Mouse (Mus musculus): Measurements from ENCODE around the gene Stom. TPM values are rescaled to one million over a fixed set of nuclear protein-coding genes. Genes with fewer than 3 reads are reported as not detected.

Gene Stom
- polyA plus RNA-seq, 1 experiment from 2014 or later, result 28.7 TPM

DNA sequence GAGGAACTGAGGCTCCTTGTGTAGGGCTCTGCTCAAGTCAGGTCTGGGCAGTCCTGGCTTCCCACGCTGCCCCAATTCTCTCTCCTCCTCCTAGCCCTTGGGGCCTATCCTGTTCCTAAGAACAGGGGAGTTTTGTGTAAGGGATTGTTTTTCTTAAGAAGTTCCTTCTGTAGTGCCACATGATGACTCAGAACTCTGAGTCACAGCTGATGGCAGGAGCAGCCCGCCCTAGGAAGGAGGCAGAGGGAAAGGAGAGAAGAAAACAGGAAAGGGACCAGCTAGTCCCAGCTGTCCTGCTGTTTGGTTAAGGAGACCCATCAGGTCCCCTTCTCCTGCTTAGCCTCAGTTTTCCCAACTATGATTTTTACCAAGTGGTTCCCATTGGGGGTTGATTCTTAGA is 65.0 kb downstream of the Stom start:
- Histone ChIP-seq H3K27ac (ENCODE audit: low read depth, low read length) (no peak overlapping the region), H3K4me2 (ENCODE audit: low read length) (no peak overlapping the region), H3K4me1 (ENCODE audit: control insufficient read depth, insufficient read depth, low read depth, low read length) (peaks cover 3% of the 10 kb centered on the region; the same call in 1 of the 2 replicates), H3K9me3 (ENCODE audit: control insufficient read depth, low read length) (no peaks in the 10 kb centered on the region), H3K27me3 (replicated peaks; ENCODE audit: control insufficient read depth, insufficient read depth, low read length) (no peaks in the 10 kb centered on the region), H3K9ac (ENCODE audit: low read depth, low read length) (no peak overlapping the region), H3K36me3 (ENCODE audit: control insufficient read depth, insufficient read depth, low read length) (no peaks in the 10 kb centered on the region), H3K4me3 (ENCODE audit: low read length) (no peak overlapping the region)
- no peak for ATAC-seq
- 65% methylated on average over 2 of the region's 2 CpGs for WGBS

DNA sequence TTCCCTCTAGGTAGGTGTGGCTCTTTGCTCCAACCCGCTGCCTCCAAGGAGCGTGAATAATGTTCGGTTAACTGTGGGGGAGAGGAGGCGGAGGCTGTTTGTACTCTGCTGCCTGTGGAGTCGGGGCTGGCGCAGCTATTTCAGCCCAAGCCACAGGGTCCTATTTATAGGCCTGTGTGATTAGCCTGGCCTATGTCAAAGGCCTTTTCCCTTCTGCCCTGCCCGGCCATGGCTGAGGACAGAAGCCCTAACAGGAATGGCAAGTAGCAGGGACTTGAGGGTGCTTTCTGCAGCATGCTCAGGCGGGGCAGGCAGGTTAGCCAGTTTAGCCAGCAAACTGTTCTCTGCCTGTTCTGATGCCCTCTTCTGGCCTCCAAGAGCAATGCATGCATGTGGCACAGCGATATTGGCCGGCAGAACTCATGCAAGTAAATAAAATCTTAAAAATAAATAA is 66.2 kb downstream of the Stom start:
- H3K27me3 ChIP-seq (replicated peaks; ENCODE audit: control insufficient read depth, insufficient read depth, low read length), result no peaks in the 10 kb centered on the region
- H3K4me3 ChIP-seq (ENCODE audit: low read length), result no peak overlapping the region
- peak; percentile 43; the same call in 1 of the 2 replicates for ATAC-seq
- no peak overlapping the region for H3K27ac ChIP-seq (ENCODE audit: low read depth, low read length)
- H3K4me2 ChIP-seq (ENCODE audit: low read length), result no peak overlapping the region
- no peaks in the 10 kb centered on the region for H3K9me3 ChIP-seq (ENCODE audit: control insufficient read depth, low read length)
- 13% methylated on average over 10 of the region's 10 CpGs for WGBS
- H3K4me1 ChIP-seq (ENCODE audit: control insufficient read depth, insufficient read depth, low read depth, low read length), result peaks cover 3% of the 10 kb centered on the region; the same call in 1 of the 2 replicates
- H3K36me3 ChIP-seq (ENCODE audit: control insufficient read depth, insufficient read depth, low read length), result no peaks in the 10 kb centered on the region
- no peak overlapping the region for H3K9ac ChIP-seq (ENCODE audit: low read depth, low read length)

DNA sequence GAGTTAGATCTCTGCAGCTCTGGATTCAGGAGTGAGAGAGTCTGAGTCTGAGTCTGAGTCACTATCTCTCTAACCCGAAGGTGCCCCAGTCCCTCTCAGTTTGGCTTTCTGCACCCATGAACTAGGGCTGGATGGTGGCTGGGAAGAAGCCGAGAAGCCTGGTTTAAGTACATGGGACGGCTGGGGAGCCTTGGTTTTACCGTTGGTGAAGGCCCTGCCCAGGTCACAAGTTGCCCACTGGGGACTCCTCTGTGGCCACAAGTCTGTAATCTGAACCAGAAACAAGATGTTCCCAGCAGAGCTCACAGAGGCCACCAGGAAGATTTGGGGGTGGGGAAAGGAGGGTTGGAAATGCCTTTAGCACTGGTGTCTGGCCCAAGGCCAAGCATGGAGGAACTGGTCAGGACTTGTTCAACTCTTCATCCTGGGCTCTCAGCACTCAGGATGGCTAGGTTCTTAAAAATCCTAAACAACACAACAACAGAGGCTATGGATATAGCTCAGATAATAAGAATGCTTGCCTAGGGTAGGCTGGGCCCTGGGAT is 67.0 kb downstream of the Stom start:
- Histone ChIP-seq H3K27ac (ENCODE audit: low read depth, low read length) (no peak overlapping the region), H3K4me3 (ENCODE audit: low read length) (no peak overlapping the region), H3K9me3 (ENCODE audit: control insufficient read depth, low read length) (no peaks in the 10 kb centered on the region), H3K9ac (ENCODE audit: low read depth, low read length) (no peak overlapping the region), H3K27me3 (replicated peaks; ENCODE audit: control insufficient read depth, insufficient read depth, low read length) (no peaks in the 10 kb centered on the region), H3K4me1 (ENCODE audit: control insufficient read depth, insufficient read depth, low read depth, low read length) (peaks cover 3% of the 10 kb centered on the region; the same call in 1 of the 2 replicates), H3K4me2 (ENCODE audit: low read length) (no peak overlapping the region), H3K36me3 (ENCODE audit: control insufficient read depth, insufficient read depth, low read length) (no peaks in the 10 kb centered on the region)
- no peak for ATAC-seq
- 85% methylated on average over 4 of the region's 4 CpGs for WGBS

DNA sequence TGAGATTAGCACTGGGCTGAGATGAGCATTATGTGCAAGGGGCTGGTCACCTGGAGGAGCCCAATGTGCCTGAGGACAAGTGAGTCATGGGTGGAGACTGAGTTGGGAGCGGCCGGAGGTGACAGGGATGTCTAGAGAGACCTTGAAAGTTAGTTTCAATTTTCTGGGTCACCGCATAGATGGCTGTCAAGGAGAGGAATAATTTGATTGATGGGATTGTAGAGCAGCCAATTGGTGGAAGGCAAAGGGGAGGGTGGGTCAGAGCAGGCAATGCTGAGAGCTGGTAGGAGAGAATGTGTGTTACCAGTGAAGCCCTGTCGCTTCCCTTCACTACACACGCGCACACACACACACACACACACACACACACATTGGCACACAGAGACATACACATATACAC is 67.6 kb downstream of the Stom start:
- Histone ChIP-seq H3K27ac (ENCODE audit: low read depth, low read length) (no peak overlapping the region), H3K4me3 (ENCODE audit: low read length) (no peak overlapping the region), H3K9me3 (ENCODE audit: control insufficient read depth, low read length) (no peaks in the 10 kb centered on the region), H3K4me2 (ENCODE audit: low read length) (no peak overlapping the region), H3K27me3 (replicated peaks; ENCODE audit: control insufficient read depth, insufficient read depth, low read length) (no peaks in the 10 kb centered on the region), H3K9ac (ENCODE audit: low read depth, low read length) (no peak overlapping the region), H3K36me3 (ENCODE audit: control insufficient read depth, insufficient read depth, low read length) (no peaks in the 10 kb centered on the region), H3K4me1 (ENCODE audit: control insufficient read depth, insufficient read depth, low read depth, low read length) (peaks cover 3% of the 10 kb centered on the region; the same call in 1 of the 2 replicates)
- WGBS, result 77% methylated on average over 6 of the region's 6 CpGs
- ATAC-seq, result no peak

DNA sequence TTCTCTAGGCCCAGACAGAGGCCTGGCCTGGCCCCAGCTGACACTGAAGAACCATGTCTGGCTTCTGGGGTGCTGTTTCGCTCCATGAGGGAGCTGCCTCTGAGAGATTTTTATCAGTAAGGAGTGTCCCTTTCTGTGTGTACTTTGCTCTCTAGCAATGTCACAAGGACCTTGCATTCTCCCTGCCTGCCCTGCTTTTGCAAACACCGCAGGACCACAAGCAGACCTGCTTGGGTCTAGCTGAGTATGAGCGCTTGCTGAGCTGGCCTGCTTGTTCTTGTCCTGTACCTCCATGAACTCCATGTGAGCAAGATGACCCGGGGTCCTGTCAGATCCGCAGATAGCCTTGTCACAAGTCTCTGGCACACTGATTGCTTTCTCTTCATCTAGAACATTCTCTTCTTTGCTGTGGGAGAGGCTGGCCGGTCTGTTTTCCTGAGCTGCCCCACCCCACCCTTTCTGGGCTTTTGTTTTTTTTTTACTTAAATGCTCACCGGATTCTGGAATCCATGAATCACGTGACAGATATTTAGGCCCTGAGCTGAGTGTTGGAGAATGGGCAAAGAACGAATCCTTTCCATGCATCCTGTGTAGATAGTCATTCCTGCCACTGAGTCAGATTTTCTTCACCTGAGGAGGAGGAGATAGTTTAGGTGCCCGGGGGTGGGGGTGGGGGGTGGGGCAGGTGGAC is 68.8 kb downstream of the Stom start:
- no peak overlapping the region for H3K27ac ChIP-seq (ENCODE audit: low read depth, low read length)
- H3K36me3 ChIP-seq (ENCODE audit: control insufficient read depth, insufficient read depth, low read length), result no peaks in the 10 kb centered on the region
- no peak for ATAC-seq
- H3K4me1 ChIP-seq (ENCODE audit: control insufficient read depth, insufficient read depth, low read depth, low read length), result peaks cover 3% of the 10 kb centered on the region; the same call in 1 of the 2 replicates
- WGBS, result 76% methylated on average over 10 of the region's 10 CpGs
- H3K9ac ChIP-seq (ENCODE audit: low read depth, low read length), result no peak overlapping the region
- no peak overlapping the region for H3K4me2 ChIP-seq (ENCODE audit: low read length)
- H3K27me3 ChIP-seq (replicated peaks; ENCODE audit: control insufficient read depth, insufficient read depth, low read length), result no peaks in the 10 kb centered on the region
- H3K9me3 ChIP-seq (ENCODE audit: control insufficient read depth, low read length), result no peaks in the 10 kb centered on the region
- no peak overlapping the region for H3K4me3 ChIP-seq (ENCODE audit: low read length)

DNA sequence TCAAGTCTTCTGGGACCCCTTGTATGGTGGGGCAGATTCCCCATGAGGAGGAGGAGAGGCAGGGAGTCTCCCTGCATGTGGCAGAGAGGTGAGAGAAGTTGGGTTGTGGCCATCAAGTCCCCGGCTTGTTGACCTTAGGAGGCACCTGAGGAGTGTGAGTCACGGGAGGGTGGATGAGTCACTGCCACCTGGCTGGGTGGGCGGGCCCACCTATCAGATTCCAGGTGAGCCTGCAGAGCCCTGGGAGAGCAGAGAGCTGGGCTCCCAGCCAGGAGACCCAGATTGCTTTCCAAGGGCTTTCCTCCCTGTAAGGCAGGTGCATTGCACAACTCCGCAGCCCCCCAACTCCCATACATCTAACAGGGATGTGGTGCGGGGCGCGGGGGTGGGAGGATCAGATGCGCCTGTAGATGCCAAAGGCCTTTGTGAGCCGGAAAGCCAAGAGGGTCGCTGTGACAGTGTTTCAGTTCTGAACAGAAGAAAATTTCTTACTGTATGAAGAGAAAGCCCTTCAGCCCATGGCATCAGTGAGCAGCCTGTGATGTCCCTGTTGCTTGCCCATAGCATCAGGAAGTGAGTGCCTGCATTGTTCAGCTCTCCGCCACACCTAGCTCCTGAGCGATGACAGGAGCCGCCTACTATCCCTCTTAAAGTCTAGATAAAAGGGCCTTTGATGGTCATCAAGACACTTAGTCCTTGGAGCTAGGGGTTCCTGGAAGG is 69.5 kb downstream of the Stom start:
- Histone ChIP-seq H3K4me1 (ENCODE audit: control insufficient read depth, insufficient read depth, low read depth, low read length) (peaks cover 3% of the 10 kb centered on the region; the same call in 1 of the 2 replicates), H3K36me3 (ENCODE audit: control insufficient read depth, insufficient read depth, low read length) (no peaks in the 10 kb centered on the region), H3K9me3 (ENCODE audit: control insufficient read depth, low read length) (no peaks in the 10 kb centered on the region), H3K9ac (ENCODE audit: low read depth, low read length) (no peak overlapping the region), H3K4me2 (ENCODE audit: low read length) (no peak overlapping the region), H3K27me3 (replicated peaks; ENCODE audit: control insufficient read depth, insufficient read depth, low read length) (no peaks in the 10 kb centered on the region), H3K4me3 (ENCODE audit: low read length) (no peak overlapping the region), H3K27ac (ENCODE audit: low read depth, low read length) (no peak overlapping the region)
- no peak for ATAC-seq
- WGBS, result 88% methylated on average over 13 of the region's 13 CpGs

DNA sequence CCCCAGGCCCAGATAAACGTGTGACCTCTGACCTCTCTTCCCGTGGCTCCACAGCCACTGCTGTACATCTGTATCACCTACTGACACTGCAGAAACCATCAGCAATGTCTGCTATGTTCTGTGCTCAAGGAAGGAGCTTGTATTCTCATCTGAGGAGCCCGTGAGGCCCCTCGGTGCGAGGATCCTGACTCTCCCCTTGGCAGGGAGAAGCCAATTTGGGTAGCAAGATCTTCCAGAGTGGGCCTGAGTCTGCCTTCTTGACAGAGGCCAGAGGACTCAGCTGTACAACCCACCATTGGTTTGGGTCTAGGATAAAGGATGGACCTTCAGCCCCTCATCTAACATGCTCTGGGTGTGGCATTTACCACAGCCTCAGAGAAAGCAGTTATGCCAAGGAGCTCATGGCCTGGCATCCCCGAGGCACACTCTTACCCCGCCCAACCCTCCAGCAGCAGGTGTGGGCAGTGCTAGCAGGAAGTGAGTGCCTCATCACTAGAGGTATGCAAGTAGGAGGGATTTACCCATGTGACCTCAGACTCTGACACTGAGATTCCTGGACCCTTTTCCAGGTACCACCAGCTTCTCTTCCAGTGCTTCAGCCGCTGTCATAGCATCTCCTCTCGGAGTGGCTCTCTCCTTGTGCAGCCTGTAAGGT is 70.4 kb downstream of the Stom start:
- Histone ChIP-seq H3K4me2 (ENCODE audit: low read length) (no peak overlapping the region), H3K36me3 (ENCODE audit: control insufficient read depth, insufficient read depth, low read length) (no peaks in the 10 kb centered on the region), H3K4me1 (ENCODE audit: control insufficient read depth, insufficient read depth, low read depth, low read length) (peaks cover 3% of the 10 kb centered on the region; the same call in 1 of the 2 replicates), H3K27ac (ENCODE audit: low read depth, low read length) (no peak overlapping the region), H3K9ac (ENCODE audit: low read depth, low read length) (no peak overlapping the region), H3K4me3 (ENCODE audit: low read length) (no peak overlapping the region), H3K27me3 (replicated peaks; ENCODE audit: control insufficient read depth, insufficient read depth, low read length) (no peaks in the 10 kb centered on the region), H3K9me3 (ENCODE audit: control insufficient read depth, low read length) (no peaks in the 10 kb centered on the region)
- no peak for ATAC-seq
- 82% methylated on average over 9 of the region's 9 CpGs for WGBS

DNA sequence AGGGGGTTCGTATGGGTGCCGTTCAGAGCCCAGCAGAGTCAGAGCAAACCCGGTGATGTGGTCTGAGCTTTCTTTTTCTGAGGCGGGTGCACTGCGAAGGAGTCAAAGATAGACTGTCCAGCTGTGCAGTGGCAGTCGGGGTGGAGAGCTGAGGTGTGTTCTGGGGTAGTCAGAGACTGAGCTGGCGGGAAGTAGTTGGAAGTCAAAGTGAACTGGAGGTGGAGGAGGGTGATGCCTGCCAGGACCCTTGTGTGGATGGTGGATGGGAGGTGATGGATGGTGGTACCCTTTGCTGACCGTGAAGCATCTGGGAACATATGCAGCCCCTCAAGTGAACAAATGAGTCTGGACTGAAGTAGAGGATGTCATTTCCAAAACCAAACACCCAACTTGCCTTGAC is 71.0 kb downstream of the Stom start:
- Histone ChIP-seq H3K9ac (ENCODE audit: low read depth, low read length) (no peak overlapping the region), H3K4me2 (ENCODE audit: low read length) (no peak overlapping the region), H3K9me3 (ENCODE audit: control insufficient read depth, low read length) (no peaks in the 10 kb centered on the region), H3K4me3 (ENCODE audit: low read length) (no peak overlapping the region), H3K27me3 (replicated peaks; ENCODE audit: control insufficient read depth, insufficient read depth, low read length) (no peaks in the 10 kb centered on the region), H3K36me3 (ENCODE audit: control insufficient read depth, insufficient read depth, low read length) (no peaks in the 10 kb centered on the region), H3K4me1 (ENCODE audit: control insufficient read depth, insufficient read depth, low read depth, low read length) (peaks cover 3% of the 10 kb centered on the region; the same call in 1 of the 2 replicates), H3K27ac (ENCODE audit: low read depth, low read length) (no peak overlapping the region)
- ATAC-seq, result no peak
- 86% methylated on average over 8 of the region's 8 CpGs for WGBS

DNA sequence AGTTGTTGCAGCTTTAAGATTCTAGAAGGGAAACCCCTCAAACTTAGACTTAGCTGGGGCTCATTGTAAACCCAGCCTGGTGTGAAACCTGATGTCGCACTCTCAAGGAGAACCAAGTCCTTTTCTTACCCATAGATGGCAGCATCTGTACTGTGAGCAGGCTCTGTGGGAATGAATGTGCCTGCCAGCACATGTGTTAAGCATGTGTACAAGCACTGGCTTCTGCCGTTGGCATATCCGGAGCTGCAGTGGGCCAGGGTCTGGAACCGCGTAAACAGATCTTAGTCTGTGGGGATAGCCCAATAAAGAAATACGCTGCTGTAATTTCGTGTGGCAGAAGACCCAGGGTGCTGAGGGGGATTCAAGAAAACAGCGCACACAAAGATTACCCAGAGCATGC is 71.5 kb downstream of the Stom start:
- Histone ChIP-seq H3K27me3 (replicated peaks; ENCODE audit: control insufficient read depth, insufficient read depth, low read length) (no peaks in the 10 kb centered on the region), H3K4me2 (ENCODE audit: low read length) (no peak overlapping the region), H3K4me1 (ENCODE audit: control insufficient read depth, insufficient read depth, low read depth, low read length) (peaks cover under 1% of the 10 kb centered on the region; the same call in 1 of the 2 replicates), H3K9ac (ENCODE audit: low read depth, low read length) (no peak overlapping the region), H3K4me3 (ENCODE audit: low read length) (no peak overlapping the region), H3K27ac (ENCODE audit: low read depth, low read length) (no peak overlapping the region), H3K36me3 (ENCODE audit: control insufficient read depth, insufficient read depth, low read length) (no peaks in the 10 kb centered on the region), H3K9me3 (ENCODE audit: control insufficient read depth, low read length) (no peaks in the 10 kb centered on the region)
- WGBS, result 41% methylated on average over 8 of the region's 8 CpGs
- peak; percentile 88 for ATAC-seq
